Mouse (Mus musculus) urinary bladder, postnatal 14 days (tissue): ENCODE data around the gene Gm34653.
A peak's percentile ranks its signal among the peaks of the same experiment; 100 is the strongest.
"Not testable (repeated sequence)": the region's sequence is repeated elsewhere in the genome, so short reads cannot be mapped to it uniquely, and the experiment has no call there.

Experiments
- DNase-seq: peaks from one replicate; pipeline ENCODE4 v3.0.0; 2021; ENCODE audit warnings: low spot score

Gene Gm34653

GRCm38 (mm10) chr2:34832766-34833457, at the start of gene Gm34653:
Gene Gm34653, plus strand, starts transcription at chr2:34833007.
- not testable (repeated sequence) for DNase-seq

- no peak for DNase-seq
Observed at GRCm38 (mm10) chr2:34783064-34784020, 49.5 kb upstream of the Gm34653 start.

GRCm38 (mm10) chr2:34784085-34784484, 48.7 kb upstream of the Gm34653 start:
- peak; percentile 22 for DNase-seq

GRCm38 (mm10) chr2:34790282-34790681, 42.5 kb upstream of the Gm34653 start:
- no peak for DNase-seq

- not testable (repeated sequence) for DNase-seq
Observed at GRCm38 (mm10) chr2:34792543-34792942, 40.3 kb upstream of the Gm34653 start.

- DNase-seq, result no peak
Observed at GRCm38 (mm10) chr2:34794511-34794910, 38.3 kb upstream of the Gm34653 start.

- DNase-seq, result no peak
Observed at GRCm38 (mm10) chr2:34795426-34795825, 37.4 kb upstream of the Gm34653 start.

- DNase-seq, result peak; percentile 85
Observed at GRCm38 (mm10) chr2:34799357-34800256, 33.2 kb upstream of the Gm34653 start, which contains the start of gene Rabepk. Gene Rabepk, minus strand, starts transcription at chr2:34799912.

- no peak for DNase-seq
Observed at GRCm38 (mm10) chr2:34800371-34800770, 32.4 kb upstream of the Gm34653 start.

GRCm38 (mm10) chr2:34801516-34802482, 31.0 kb upstream of the Gm34653 start:
- DNase-seq, result peak; percentile 98

GRCm38 (mm10) chr2:34802565-34803245, 30.1 kb upstream of the Gm34653 start:
- peak; percentile 15 for DNase-seq

- no peak for DNase-seq
Observed at GRCm38 (mm10) chr2:34803746-34804145, 29.1 kb upstream of the Gm34653 start.

- no peak for DNase-seq
Observed at GRCm38 (mm10) chr2:34804172-34804571, 28.6 kb upstream of the Gm34653 start.

GRCm38 (mm10) chr2:34804815-34805214, 28.0 kb upstream of the Gm34653 start:
- DNase-seq, result no peak

GRCm38 (mm10) chr2:34805364-34805950, 27.4 kb upstream of the Gm34653 start:
- no peak for DNase-seq

- DNase-seq, result no peak
Observed at GRCm38 (mm10) chr2:34808057-34808456, 24.8 kb upstream of the Gm34653 start.

- no peak for DNase-seq
Observed at GRCm38 (mm10) chr2:34809568-34809967, 23.2 kb upstream of the Gm34653 start.

- DNase-seq, result no peak
Observed at GRCm38 (mm10) chr2:34810775-34811174, 22.0 kb upstream of the Gm34653 start.

- DNase-seq, result no peak
Observed at GRCm38 (mm10) chr2:34812706-34813105, 20.1 kb upstream of the Gm34653 start.

GRCm38 (mm10) chr2:34815893-34816292, 16.9 kb upstream of the Gm34653 start:
- DNase-seq, result not testable (repeated sequence)
